Mouse (Mus musculus): ENCODE results near the gene Mgarp. TPM values are rescaled to one million over a fixed set of nuclear protein-coding genes. Genes with fewer than 3 reads are reported as not detected.

Gene Mgarp
- total RNA-seq, 1 experiment, result 12.5 TPM

- TF ChIP-seq HCFC1 (IDR thresholded peaks at IDR 0.05; ENCODE audit: borderline replicate concordance, insufficient read depth, low read length) (no peak), MAFK (IDR thresholded peaks at IDR 0.05; ENCODE audit: insufficient read depth, low read depth, low read length) (no peak)
- in situ Hi-C loops (cut with MboI; ENCODE audit: low sequenced_read_pairs in 2 of 2, unreplicated experiment in 2 of 2), result no loop called here
- Histone ChIP-seq H3K36me3 (ENCODE audit: control insufficient read depth, insufficient read depth, low read length, poor library complexity, severe bottlenecking) (no peaks in the 10 kb centered on the region), H3K27ac (ENCODE audit: insufficient read depth, low read depth, low read length, poor library complexity, severe bottlenecking) (no peak overlapping the region), H3K4me1 (ENCODE audit: control insufficient read depth in 2 of 2, insufficient read depth in 2 of 2, low read length in 2 of 2, poor library complexity in 1 of 2) (peaks cover 0 to 3% of the 10 kb centered on the region in 2 experiments; a peak in 1 of 4 replicates), H3K4me3 (ENCODE audit: insufficient read depth in 1 of 2, low read depth in 1 of 2, low read length in 2 of 2, poor library complexity in 1 of 2, severe bottlenecking in 1 of 2) (no peak overlapping the region; a peak in 1 of 4 replicates), H3K9ac (ENCODE audit: insufficient read depth, low read depth, low read length, poor library complexity, severe bottlenecking) (no peak overlapping the region), H3K9me3 (ENCODE audit: control insufficient read depth, insufficient read depth, low read depth, low read length) (no peaks in the 10 kb centered on the region)
- DNase-seq (ENCODE audit: low read depth, low spot score), result no peak
Measured at GRCm38 (mm10) chr3:51378665-51378946, 17.9 kb downstream of the Mgarp start.

- DNase-seq (ENCODE audit: low read depth, low spot score), result no peak
- H3K27ac ChIP-seq (ENCODE audit: insufficient read depth, low read depth, low read length, poor library complexity, severe bottlenecking), result no peak overlapping the region
- in situ Hi-C loops (cut with MboI; ENCODE audit: low sequenced_read_pairs in 2 of 2, unreplicated experiment in 2 of 2), result no loop called here
Measured at GRCm38 (mm10) chr3:51377878-51378664, 18.5 kb downstream of the Mgarp start.

GRCm38 (mm10) chr3:51375307-51376265, 21.0 kb downstream of the Mgarp start:
- H3K4me1 ChIP-seq (ENCODE audit: control insufficient read depth in 2 of 2, insufficient read depth in 2 of 2, low read length in 2 of 2, poor library complexity in 1 of 2), result peaks cover 0 to 3% of the 10 kb centered on the region in 2 experiments; a peak in 1 of 4 replicates
- H3K9ac ChIP-seq (ENCODE audit: insufficient read depth, low read depth, low read length, poor library complexity, severe bottlenecking), result no peak overlapping the region
- peak; percentile 68 for DNase-seq (ENCODE audit: low read depth, low spot score)
- in situ Hi-C loops (cut with MboI; ENCODE audit: low sequenced_read_pairs in 2 of 2, unreplicated experiment in 2 of 2), result no loop called here
- no peak overlapping the region for H3K27ac ChIP-seq (ENCODE audit: insufficient read depth, low read depth, low read length, poor library complexity, severe bottlenecking)
- H3K36me3 ChIP-seq (ENCODE audit: control insufficient read depth, insufficient read depth, low read length, poor library complexity, severe bottlenecking), result no peaks in the 10 kb centered on the region
- H3K9me3 ChIP-seq (ENCODE audit: control insufficient read depth, insufficient read depth, low read depth, low read length), result no peaks in the 10 kb centered on the region
- TF ChIP-seq ZC3H11A (IDR thresholded peaks at IDR 0.05; ENCODE audit: borderline replicate concordance, low read depth, low read length), result peak; percentile 50; the same call in 1 of the 2 replicates
- TF ChIP-seq ZNF384 (IDR thresholded peaks at IDR 0.05; ENCODE audit: low read depth, low read length), result no peak
- H3K4me3 ChIP-seq (ENCODE audit: insufficient read depth in 1 of 2, low read depth in 1 of 2, low read length in 2 of 2, poor library complexity in 1 of 2, severe bottlenecking in 1 of 2), result no peak overlapping the region

More at GRCm38 (mm10) chr3:51377878-51378664, 18.5 kb downstream of the Mgarp start:
- Histone ChIP-seq H3K4me3 (ENCODE audit: insufficient read depth in 1 of 2, low read depth in 1 of 2, low read length in 2 of 2, poor library complexity in 1 of 2, severe bottlenecking in 1 of 2) (peak overlapping the region in 1 of 2 experiments; percentile 12; a peak in 3 of 4 replicates), H3K9me3 (ENCODE audit: control insufficient read depth, insufficient read depth, low read depth, low read length) (no peaks in the 10 kb centered on the region), H3K4me1 (ENCODE audit: control insufficient read depth in 2 of 2, insufficient read depth in 2 of 2, low read length in 2 of 2, poor library complexity in 1 of 2) (peaks cover 0 to 3% of the 10 kb centered on the region in 2 experiments; a peak in 1 of 4 replicates), H3K36me3 (ENCODE audit: control insufficient read depth, insufficient read depth, low read length, poor library complexity, severe bottlenecking) (no peaks in the 10 kb centered on the region), H3K9ac (ENCODE audit: insufficient read depth, low read depth, low read length, poor library complexity, severe bottlenecking) (no peak overlapping the region)
- no peak for TF ChIP-seq ZC3H11A (IDR thresholded peaks at IDR 0.05; ENCODE audit: borderline replicate concordance, low read depth, low read length)
- no peak for TF ChIP-seq MAFK (IDR thresholded peaks at IDR 0.05; ENCODE audit: insufficient read depth, low read depth, low read length)
- no peak for TF ChIP-seq HCFC1 (IDR thresholded peaks at IDR 0.05; ENCODE audit: borderline replicate concordance, insufficient read depth, low read length)
- TF ChIP-seq CHD2 (IDR thresholded peaks at IDR 0.05; ENCODE audit: low read depth, low read length), result no peak
- no peak for TF ChIP-seq ZNF384 (IDR thresholded peaks at IDR 0.05; ENCODE audit: low read depth, low read length)

GRCm38 (mm10) chr3:51373544-51373943, 23.0 kb downstream of the Mgarp start:
- H3K9me3 ChIP-seq (ENCODE audit: control insufficient read depth, insufficient read depth, low read depth, low read length), result no peaks in the 10 kb centered on the region
- H3K4me3 ChIP-seq (ENCODE audit: insufficient read depth in 1 of 2, low read depth in 1 of 2, low read length in 2 of 2, poor library complexity in 1 of 2, severe bottlenecking in 1 of 2), result no peak overlapping the region
- DNase-seq (ENCODE audit: low read depth, low spot score), result no peak
- H3K36me3 ChIP-seq (ENCODE audit: control insufficient read depth, insufficient read depth, low read length, poor library complexity, severe bottlenecking), result no peaks in the 10 kb centered on the region
- TF ChIP-seq MAFK (IDR thresholded peaks at IDR 0.05; ENCODE audit: insufficient read depth, low read depth, low read length), result no peak
- TF ChIP-seq ZC3H11A (IDR thresholded peaks at IDR 0.05; ENCODE audit: borderline replicate concordance, low read depth, low read length), result no peak
- TF ChIP-seq HCFC1 (IDR thresholded peaks at IDR 0.05; ENCODE audit: borderline replicate concordance, insufficient read depth, low read length), result no peak
- TF ChIP-seq ZNF384 (IDR thresholded peaks at IDR 0.05; ENCODE audit: low read depth, low read length), result peak; percentile 53; the same call in 1 of the 2 replicates
- TF ChIP-seq CHD2 (IDR thresholded peaks at IDR 0.05; ENCODE audit: low read depth, low read length), result no peak
- H3K27ac ChIP-seq (ENCODE audit: insufficient read depth, low read depth, low read length, poor library complexity, severe bottlenecking), result no peak overlapping the region
- in situ Hi-C loops (cut with MboI; ENCODE audit: low sequenced_read_pairs in 2 of 2, unreplicated experiment in 2 of 2), result no loop called here
- no peak overlapping the region for H3K9ac ChIP-seq (ENCODE audit: insufficient read depth, low read depth, low read length, poor library complexity, severe bottlenecking)
- H3K4me1 ChIP-seq (ENCODE audit: control insufficient read depth in 2 of 2, insufficient read depth in 2 of 2, low read length in 2 of 2, poor library complexity in 1 of 2), result peaks cover 0 to 3% of the 10 kb centered on the region in 2 experiments; a peak in 1 of 4 replicates

Measured in ES-E14 (cell line).